Mouse (Mus musculus) lung, adult 2 months (tissue): ENCODE measurements at regions not wholly inside any gene's neighbourhood (a gene's known extent, or its start where the extent isn't known, plus 50 kb on each side); places are given as distances from the start of the nearest gene placed in this dataset.
A peak's percentile ranks its signal among the peaks of the same experiment; 100 is the strongest.

Experiments
- DNase-seq: peaks from one replicate; pipeline ENCODE4 v3.0.0; 2022
- H3K4me1 ChIP-seq: fragments of 200-500 bp; 2 replicates; pipeline ENCODE4 v1.6.1; 2011; ENCODE audit warnings: low read length; ENCODE audit not compliant: control insufficient read depth, insufficient read depth
- H3K4me3 ChIP-seq: fragments of 200-500 bp; replicated peaks from 2 replicates; pipeline ENCODE3; 2011; ENCODE audit warnings: low read depth, mild to moderate bottlenecking, control low read depth, low read length; ENCODE audit errors: extremely low read depth
- CTCF ChIP-seq: fragments of 200-500 bp; IDR thresholded peaks from 2 replicates; pipeline ENCODE4 v1.5.1; 2011; ENCODE audit warnings: mild to moderate bottlenecking, low read length, control low read depth; ENCODE audit not compliant: insufficient read depth
- POLR2A ChIP-seq: fragments of 200-500 bp; IDR thresholded peaks from 2 replicates; pipeline ENCODE4 v1.6.1; 2011; ENCODE audit warnings: low read depth, mild to moderate bottlenecking, control low read depth, low read length, borderline replicate concordance; ENCODE audit errors: extremely low read depth
- WGBS: fragments of 180-500 bp; shearing (Covaris S2); methylation state at CpG from one replicate; pipeline ENCODE4 v1.1.7; 2018; 5-methylcytosine and 5-hydroxymethylcytosine counted together

DNA sequence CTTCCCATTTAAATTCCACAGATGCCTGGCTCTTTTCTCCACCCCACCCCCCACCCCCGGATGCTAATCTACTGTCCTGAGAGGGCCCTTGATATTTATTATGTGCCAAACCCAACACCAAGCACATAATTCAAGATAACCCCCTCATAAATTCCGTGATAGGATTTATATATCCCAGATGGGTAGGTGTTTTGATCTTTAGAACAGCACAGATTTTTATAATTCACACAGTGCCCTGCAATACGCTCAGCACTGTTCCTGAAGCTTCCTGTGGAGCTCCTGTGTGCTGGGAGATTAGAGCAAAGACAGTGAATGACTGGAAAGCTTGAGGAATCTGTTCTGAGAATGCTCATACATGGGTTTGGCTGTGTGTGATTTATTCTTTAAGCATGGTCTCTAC is 161.2 kb upstream of the Dapk1 start:
- TF ChIP-seq CTCF (no peak), POLR2A (no peak)
- Histone ChIP-seq H3K4me1 (no peaks in the 10 kb centered on the region), H3K4me3 (no peak overlapping the region)
- no peak for DNase-seq
- 37% methylated on average over 3 of the region's 3 CpGs for WGBS

DNA sequence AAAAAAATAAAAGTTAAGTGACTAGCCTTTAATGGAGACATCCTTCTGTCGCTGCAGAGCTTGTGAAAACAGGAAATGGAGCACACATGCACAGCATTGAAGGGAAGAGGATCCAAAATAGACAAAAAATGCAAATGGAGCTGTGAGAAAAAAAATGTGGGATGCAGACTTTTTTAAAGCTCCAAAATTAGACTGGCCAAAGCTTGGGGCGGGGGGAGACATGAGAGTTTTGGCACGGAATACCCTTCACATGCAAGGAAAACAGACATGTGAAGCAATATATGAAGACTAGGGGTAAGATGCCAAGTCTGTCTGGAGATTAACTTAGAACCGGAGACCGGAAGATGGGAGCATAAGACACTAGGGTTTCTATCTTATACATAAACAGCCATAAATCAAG is 156.6 kb upstream of the Dapk1 start:
- no peak for DNase-seq
- Histone ChIP-seq H3K4me3 (no peak overlapping the region), H3K4me1 (no peaks in the 10 kb centered on the region)
- no peak for TF ChIP-seq CTCF
- TF ChIP-seq POLR2A, result no peak
- 61% methylated on average over 5 of the region's 5 CpGs for WGBS

- DNase-seq, result no peak
- H3K4me3 ChIP-seq, result no peak overlapping the region
- WGBS, result 55% methylated on average over 5 of the region's 5 CpGs
- no peak for TF ChIP-seq CTCF
- no peak for TF ChIP-seq POLR2A
- no peaks in the 10 kb centered on the region for H3K4me1 ChIP-seq
These were observed 154.8 kb upstream of the Dapk1 start for GRCm38 (mm10) chr13:60446926-60447325.

DNA sequence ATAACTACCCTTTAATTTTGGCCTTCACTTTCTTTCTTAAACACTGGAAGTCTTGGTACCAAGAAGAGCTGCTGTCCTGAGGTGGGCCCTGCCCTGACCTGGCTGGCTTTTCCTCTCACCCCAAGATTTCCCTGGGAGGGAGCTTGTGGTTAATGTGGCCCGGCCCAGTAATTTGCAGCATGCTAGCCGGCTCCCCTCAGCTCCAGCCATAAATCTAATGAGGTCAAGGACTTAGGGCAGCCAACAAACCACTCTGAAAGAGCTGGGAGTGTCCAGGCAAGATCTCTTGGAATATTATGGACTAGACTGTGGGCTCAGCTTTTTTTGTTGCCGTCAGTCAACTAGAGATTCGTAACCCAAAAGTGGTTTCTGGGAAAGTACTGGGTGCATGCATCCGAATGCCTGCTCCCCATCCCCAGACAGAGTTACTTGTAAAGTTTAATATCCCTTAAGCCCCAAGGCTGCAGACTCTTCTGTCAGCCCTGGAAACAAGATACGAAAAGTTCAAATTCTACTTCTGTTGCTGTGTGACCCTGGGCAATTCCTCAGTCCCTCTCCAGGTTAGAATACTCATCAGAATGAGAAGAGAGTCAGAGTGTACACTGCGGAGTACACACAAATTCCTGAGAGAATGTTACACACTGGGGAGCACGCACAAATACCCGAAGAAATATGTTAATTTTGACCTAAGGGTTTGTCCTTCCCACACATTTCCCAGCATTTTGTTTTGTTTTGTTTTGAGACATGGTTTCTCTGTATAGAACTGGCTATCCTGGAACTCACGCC is 150.8 kb upstream of the Dapk1 start:
- TF ChIP-seq POLR2A (no peak), CTCF (no peak)
- no peak overlapping the region for H3K4me3 ChIP-seq
- WGBS, result 73% methylated on average over 10 of the region's 10 CpGs
- no peaks in the 10 kb centered on the region for H3K4me1 ChIP-seq
- DNase-seq, result no peak

- H3K4me3 ChIP-seq, result no peak overlapping the region
- 80% methylated on average over 9 of the region's 9 CpGs for WGBS
- H3K4me1 ChIP-seq, result no peaks in the 10 kb centered on the region
- no peak for DNase-seq
- no peak for TF ChIP-seq POLR2A
- TF ChIP-seq CTCF, result no peak
These were observed 147.8 kb upstream of the Dapk1 start for GRCm38 (mm10) chr13:60453821-60454483.

DNA sequence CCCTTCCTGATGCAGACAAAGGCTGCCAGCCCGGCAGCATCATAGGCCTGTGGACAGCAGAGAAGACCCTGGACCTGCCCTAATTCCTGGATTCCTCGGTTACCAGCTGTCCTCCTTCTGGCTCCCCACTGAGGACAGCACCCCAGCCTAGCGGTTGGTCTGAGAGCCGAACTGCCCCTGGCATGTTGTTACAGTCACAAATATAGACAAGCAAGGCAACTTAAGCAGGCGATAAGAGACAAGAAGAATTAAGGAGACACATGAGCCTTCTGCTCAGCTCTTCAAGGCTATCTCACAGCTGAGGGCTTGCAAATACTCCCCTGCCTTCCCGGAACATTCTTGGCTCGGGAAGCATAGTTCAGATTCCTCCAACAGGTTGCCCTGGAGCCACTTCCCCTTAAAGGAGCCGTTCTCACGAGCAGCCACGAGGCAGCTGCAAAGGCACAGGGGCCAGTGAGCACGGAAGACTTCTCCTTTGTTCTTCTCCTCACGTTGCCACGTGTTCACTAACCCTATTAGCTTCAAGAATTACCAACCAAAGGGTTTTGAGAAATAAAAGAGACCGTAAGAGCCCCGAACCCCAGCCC is 146.6 kb upstream of the Dapk1 start:
- DNase-seq, result peak; percentile 38
- Histone ChIP-seq H3K4me1 (no peaks in the 10 kb centered on the region), H3K4me3 (no peak overlapping the region)
- 22% methylated on average over 15 of the region's 15 CpGs for WGBS
- TF ChIP-seq CTCF (no peak), POLR2A (no peak)

DNA sequence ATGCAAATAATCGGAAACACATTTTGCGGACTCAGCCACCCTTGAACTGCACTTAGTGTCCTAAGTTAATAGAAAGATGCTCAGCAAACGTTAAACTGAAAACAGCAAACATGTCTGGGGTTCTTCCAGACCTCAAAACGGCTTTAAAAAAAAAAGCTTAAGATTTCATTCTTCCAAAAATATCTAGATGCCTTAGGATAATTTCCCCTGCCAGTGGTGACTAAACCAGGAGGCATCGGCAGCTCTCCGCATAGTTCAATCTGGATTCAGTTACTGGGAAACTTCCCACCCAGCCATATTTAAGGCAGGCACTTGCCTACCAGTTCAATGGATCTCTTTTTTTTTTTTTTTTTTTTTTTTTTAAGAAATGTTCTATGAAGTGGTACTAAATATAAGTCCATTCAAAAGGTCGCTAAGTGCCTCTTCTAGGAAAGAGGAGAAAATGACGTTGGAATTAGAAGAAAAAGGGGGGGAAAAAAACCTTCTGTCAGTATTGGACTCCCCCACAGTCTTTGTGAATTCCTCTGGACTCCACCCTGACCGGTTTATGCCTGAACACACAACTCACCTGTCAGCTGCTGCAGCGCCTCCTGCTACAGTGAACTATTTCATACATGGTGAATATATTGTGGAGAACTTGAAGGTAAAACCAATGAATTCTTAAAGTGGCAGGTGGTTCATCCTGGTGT is 145.7 kb upstream of the Dapk1 start:
- no peak for DNase-seq
- no peak for TF ChIP-seq POLR2A
- TF ChIP-seq CTCF, result no peak
- WGBS, result 54% methylated on average over 10 of the region's 10 CpGs
- Histone ChIP-seq H3K4me1 (no peaks in the 10 kb centered on the region), H3K4me3 (no peak overlapping the region)

DNA sequence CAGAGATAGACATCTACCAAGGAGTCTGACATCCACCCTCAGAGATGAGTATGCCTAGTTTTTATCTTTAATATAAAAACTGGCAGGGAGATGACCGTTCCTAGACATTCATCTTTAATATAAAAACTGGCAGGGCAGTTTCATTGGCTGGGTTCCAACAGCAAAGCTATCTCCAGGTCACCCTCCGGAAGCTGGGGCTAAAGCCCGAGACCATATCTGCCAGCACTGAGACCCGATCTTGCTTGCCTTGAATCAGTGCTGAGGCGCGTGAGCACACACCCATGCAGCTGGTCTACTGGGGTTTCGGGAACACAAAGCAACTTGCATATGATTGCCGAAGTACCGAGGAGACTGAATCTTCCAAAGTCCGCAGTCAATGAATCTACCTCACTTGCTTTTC is 144.5 kb upstream of the Dapk1 start:
- no peak for DNase-seq
- no peak overlapping the region for H3K4me3 ChIP-seq
- no peaks in the 10 kb centered on the region for H3K4me1 ChIP-seq
- 86% methylated on average over 10 of the region's 10 CpGs for WGBS
- TF ChIP-seq POLR2A, result no peak
- no peak for TF ChIP-seq CTCF

DNA sequence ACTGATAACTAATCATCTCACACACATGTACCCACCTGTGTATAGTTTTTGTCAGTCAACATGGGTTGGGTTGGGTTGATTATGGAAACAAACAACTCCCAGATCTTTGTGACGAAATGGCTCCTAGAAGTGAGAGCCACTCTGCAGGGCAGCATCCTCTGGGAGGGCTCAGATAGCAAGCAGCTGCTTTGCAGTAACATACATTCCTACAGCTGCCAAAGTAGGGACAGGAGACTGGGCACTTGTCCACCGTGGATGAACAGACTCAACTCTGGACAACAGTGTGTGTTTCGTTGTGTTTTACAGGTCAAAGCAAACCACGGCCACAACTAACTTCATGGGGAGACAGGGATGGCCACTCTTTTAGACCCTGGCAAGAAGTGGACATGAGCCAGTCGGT is 142.7 kb upstream of the Dapk1 start:
- TF ChIP-seq POLR2A (no peak), CTCF (no peak)
- H3K4me3 ChIP-seq, result no peak overlapping the region
- 80% methylated on average over 5 of the region's 5 CpGs for WGBS
- no peak for DNase-seq
- H3K4me1 ChIP-seq, result no peaks in the 10 kb centered on the region
